Mouse (Mus musculus): ENCODE data around the gene Zfp945. TPM values are rescaled to one million over a fixed set of nuclear protein-coding genes. Genes with fewer than 3 reads are reported as not detected.
A peak's percentile ranks its signal among the peaks of the same experiment; 100 is the strongest.
"Not testable (repeated sequence)": the region's sequence is repeated elsewhere in the genome, so short reads cannot be mapped to it uniquely, and the experiment has no call there.

Gene Zfp945
- 10.8 and 14.6 TPM in 2 replicates for total RNA-seq (2021)
- long read RNA-seq, experiment 1, full-length matches to known transcripts, result 4 of 11 reads
- long read RNA-seq, experiment 1, partial matches to known transcripts, result 6 of 11 reads
- long read RNA-seq, experiment 1, other reads (novel, unspliced or antisense), result 1 of 11 reads
- long read RNA-seq, experiment 2, full-length matches to known transcripts, result 6 of 11 reads
- long read RNA-seq, experiment 2, partial matches to known transcripts, result 3 of 11 reads
- long read RNA-seq, experiment 2, other reads (novel, unspliced or antisense), result 2 of 11 reads

- peak; percentile 88 for DNase-seq
Observed at GRCm38 (mm10) chr17:22866845-22867481, at the start of gene Zfp945. Gene Zfp945, minus strand, starts transcription at chr17:22867134.

- DNase-seq, result no peak
Observed at GRCm38 (mm10) chr17:22888302-22888701, 21.4 kb upstream of the Zfp945 start.

- no peak for DNase-seq
Observed at GRCm38 (mm10) chr17:22884059-22884698, 17.2 kb upstream of the Zfp945 start.

GRCm38 (mm10) chr17:22877427-22878307 lies 10.7 kb upstream of the Zfp945 start:
- no peak for DNase-seq

- DNase-seq, result no peak
Observed at GRCm38 (mm10) chr17:22876316-22876715, 9.4 kb upstream of the Zfp945 start.

DNA sequence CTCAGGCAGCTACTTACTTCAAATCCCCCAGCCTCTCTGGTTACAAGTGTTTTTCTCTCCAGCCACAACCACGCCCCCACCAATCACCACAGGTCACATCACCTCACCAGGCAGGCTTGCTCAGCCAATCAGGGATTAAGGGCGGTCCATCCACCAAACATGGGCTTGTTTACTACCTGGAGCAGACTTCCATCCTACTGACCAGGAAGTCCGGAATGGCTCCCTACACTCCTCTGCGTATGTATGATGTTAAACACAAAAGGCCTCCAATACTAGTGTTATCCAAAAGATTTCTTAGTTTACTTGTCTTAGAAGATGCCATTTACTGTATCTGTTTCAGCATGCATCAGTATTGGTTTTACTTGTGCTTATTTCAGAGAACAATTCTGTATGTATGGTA lies 8.6 kb upstream of the Zfp945 start:
- DNase-seq, result not testable (repeated sequence)

GRCm38 (mm10) chr17:22866421-22866844 lies 501 bp downstream of the Zfp945 start:
- peak; percentile 38 for DNase-seq

GRCm38 (mm10) chr17:22821166-22821565 lies 45.8 kb downstream of the Zfp945 start:
- DNase-seq, result no peak

GRCm38 (mm10) chr17:22818199-22818595 lies 48.7 kb downstream of the Zfp945 start:
- DNase-seq, result no peak

DNA sequence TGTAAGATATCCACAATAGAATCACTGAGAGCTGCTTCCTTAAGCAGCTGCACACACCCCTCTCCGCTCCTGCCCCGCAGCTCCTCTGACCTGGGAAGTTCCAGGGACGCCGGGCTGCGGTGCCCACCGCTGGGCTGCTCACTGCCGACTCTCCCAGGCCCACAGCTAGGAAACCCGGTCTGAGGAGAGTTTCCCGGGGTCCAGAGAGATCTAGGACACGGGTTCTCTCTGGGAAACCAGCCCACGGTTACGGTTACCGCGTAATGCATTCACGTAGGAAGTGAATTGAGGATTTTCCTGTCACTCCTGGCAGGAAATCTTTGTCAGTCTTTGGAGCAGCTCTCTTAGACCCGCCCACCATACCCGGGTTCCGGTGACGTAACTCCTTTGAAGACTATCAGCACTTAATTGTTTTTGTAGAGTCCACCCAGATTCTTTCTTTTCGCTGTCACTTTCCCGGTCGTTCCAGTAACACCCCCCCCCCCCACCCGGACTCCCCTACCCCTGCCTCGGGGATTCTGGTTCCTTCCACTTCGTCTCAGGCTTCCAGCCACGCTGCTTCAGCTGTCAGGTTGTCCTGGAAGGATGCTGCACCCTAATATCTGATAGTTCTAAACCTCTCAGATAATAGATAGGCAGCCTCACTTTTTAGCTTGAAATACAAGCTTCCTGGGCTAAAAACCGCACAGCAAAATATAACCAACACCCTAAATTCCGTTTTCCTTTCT lies 49.3 kb downstream of the Zfp945 start:
- DNase-seq, result peak; percentile 78

GRCm38 (mm10) chr17:22799707-22800106 lies 67.2 kb downstream of the Zfp945 start:
- DNase-seq, result no peak

Other genes starting within 250 kb of the Zfp945 start
- gene Vmn2r113, start 75.8 kb upstream of the Zfp945 start, total RNA-seq (2021), result not detected in 2 replicates
- not detected in 2 replicates for gene Vmn2r-ps130, start 194.0 kb upstream of the Zfp945 start, total RNA-seq (2021)

Data from adrenal gland, postnatal 14 days (tissue).